Mouse (Mus musculus): ENCODE data around the gene Cyp46a1.
A peak's percentile ranks its signal among the peaks of the same experiment; 100 is the strongest.

Gene Cyp46a1

GRCm38 (mm10) chr12:108311741-108312290 is 22.4 kb upstream of the Cyp46a1 start:
- no peak for DNase-seq (ENCODE audit: low read depth, low spot score)

GRCm38 (mm10) chr12:108312432-108312851 is 21.7 kb upstream of the Cyp46a1 start:
- no peak for DNase-seq (ENCODE audit: low read depth, low spot score)

DNA sequence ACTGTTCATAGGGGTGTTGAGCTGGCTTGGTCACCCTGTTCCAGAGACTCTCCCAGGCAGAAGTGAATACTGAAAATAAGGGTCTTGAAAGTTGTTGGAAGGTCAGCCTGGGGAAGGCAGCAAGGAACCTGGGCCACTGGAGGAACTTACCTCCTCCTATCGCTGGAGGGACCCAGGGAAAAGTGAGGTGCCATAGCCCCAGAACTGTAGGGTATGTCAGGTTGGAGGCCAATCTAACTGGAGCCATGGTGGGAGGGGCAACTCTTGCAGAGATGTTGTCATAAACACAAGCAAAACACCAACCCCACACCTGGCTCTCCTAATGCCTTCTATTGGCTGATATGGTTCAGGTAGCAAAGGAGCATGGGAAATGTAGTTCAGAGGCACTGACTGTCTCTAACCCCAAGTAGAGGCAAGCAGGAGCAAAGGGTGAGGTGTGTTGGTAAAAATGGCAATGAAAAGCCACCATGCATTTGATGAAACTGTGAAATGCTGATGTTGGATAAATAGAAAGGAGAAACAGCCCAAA is 20.9 kb upstream of the Cyp46a1 start:
- DNase-seq (ENCODE audit: low read depth, low spot score), result no peak

- DNase-seq (ENCODE audit: low read depth, low spot score), result no peak
Observed at GRCm38 (mm10) chr12:108315818-108316217, 18.4 kb upstream of the Cyp46a1 start.

DNA sequence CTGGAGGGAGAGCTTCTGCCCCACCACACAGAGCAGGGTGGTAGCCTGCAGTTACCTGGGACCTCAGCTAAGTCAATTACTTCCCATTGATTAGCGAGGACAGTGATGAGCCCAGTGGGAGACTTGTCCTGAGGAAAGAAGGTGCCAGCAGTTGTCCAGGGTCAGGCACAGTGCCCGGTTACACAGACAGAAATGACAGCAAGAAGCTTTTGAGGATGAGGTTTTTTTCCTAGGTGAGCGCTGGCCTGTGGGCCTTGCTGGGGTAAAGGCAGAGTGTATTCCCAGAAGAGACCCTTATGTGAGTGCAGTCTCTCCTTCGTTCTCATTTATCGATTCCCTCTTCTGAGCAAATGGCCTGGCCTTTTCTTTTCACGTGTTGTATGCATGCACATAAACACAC is 17.5 kb upstream of the Cyp46a1 start:
- DNase-seq (ENCODE audit: low read depth, low spot score), result no peak

GRCm38 (mm10) chr12:108317201-108317738 is 16.9 kb upstream of the Cyp46a1 start:
- DNase-seq (ENCODE audit: low read depth, low spot score), result no peak

DNA sequence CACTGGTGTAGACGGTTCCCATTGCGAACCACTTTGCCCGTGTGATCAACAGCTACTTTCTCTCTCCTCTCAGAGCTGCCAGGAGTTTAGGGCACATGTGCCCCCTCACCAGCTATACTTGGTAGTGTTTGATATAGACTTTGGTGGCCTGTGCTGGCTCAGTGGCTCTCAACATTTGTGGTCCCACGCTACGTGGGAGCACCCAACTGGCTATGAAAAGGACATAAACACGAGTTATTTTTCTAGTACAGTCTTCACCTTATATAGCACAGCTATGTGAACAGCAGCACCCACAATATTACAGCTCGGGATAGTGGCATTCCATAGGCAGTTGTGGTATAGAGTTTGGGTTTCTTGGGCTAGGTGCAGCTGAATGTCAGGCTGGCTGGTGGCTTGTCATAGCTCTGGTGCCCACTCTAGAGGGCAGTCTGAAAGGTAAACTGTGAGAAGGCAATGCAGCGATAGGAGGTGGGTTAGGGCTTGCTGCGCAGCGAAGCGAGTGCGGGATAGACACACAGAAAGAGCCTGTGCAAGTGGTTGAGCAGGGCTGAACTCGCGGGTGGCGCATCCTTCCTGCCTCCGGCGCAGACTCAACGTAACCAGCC is 16.3 kb upstream of the Cyp46a1 start:
- DNase-seq (ENCODE audit: low read depth, low spot score), result no peak

- DNase-seq (ENCODE audit: low read depth, low spot score), result no peak
Observed at GRCm38 (mm10) chr12:108318499-108318898, 15.7 kb upstream of the Cyp46a1 start.

- DNase-seq (ENCODE audit: low read depth, low spot score), result no peak
Observed at GRCm38 (mm10) chr12:108320096-108320495, 14.1 kb upstream of the Cyp46a1 start.

DNA sequence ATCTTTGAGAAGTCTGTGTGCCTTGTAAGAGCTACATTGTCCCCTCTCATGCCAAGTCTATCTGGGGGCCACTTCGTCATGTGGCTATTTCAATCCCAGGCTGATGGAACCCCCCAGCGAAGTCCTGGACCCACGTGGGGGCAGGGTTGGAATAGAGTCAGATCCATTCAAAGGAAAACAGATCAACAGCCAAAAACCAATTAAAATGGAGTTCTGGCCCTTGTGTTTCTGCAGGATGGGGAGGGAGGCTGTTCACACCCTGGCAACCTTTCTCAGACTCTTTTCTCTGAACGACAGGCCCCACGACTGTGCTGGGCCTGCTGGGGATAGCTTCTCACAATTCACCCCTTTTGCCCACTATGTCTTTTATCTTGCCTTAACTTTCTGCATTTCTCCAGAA is 7.8 kb upstream of the Cyp46a1 start:
- no peak for DNase-seq (ENCODE audit: low read depth, low spot score)

GRCm38 (mm10) chr12:108327889-108328491 is 6.2 kb upstream of the Cyp46a1 start:
- no peak for DNase-seq (ENCODE audit: low read depth, low spot score)

DNA sequence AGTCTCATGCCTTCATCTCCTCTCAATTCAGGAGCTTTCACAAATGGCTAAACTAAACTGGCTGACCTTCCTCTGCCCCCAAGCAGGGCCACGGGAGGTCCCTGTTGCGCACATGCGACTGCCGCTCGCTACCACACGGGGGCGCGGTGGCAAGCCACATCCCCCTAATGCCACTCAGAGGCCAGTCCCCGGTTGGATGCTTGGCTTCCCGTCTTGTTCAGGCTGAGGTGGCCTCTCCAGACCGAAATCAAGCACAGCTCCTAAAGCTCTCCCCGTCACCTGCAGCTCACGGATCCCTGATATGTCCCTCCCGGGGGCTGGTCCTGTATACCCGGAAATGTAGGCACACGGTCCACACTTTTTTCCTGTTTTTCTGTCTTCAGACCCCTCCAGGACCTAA is 1.1 kb upstream of the Cyp46a1 start:
- peak; percentile 82 for DNase-seq (ENCODE audit: low read depth, low spot score)

DNA sequence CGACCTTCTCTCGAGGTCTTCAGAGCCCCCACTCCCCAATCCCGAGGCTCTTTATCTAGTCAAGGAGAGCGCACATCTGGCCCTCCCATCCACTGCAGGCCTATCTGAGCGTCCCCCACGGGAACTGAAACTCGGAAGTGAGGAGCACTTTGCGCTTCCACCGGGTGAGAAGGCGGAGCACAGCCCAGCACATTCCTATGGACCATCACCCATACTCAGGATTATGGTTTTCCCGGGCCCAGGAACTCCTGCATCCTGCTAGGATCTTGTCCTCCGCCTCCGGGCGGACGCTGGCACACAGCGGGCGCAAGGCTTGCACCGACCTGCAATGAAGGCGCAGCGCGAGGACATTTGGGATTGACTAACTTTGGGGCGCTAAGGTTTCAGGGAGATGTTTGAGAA is 699 bp upstream of the Cyp46a1 start:
- DNase-seq (ENCODE audit: low read depth, low spot score), result peak; percentile 48

GRCm38 (mm10) chr12:108334529-108334928 is 348 bp downstream of the Cyp46a1 start:
- DNase-seq (ENCODE audit: low read depth, low spot score), result no peak

DNA sequence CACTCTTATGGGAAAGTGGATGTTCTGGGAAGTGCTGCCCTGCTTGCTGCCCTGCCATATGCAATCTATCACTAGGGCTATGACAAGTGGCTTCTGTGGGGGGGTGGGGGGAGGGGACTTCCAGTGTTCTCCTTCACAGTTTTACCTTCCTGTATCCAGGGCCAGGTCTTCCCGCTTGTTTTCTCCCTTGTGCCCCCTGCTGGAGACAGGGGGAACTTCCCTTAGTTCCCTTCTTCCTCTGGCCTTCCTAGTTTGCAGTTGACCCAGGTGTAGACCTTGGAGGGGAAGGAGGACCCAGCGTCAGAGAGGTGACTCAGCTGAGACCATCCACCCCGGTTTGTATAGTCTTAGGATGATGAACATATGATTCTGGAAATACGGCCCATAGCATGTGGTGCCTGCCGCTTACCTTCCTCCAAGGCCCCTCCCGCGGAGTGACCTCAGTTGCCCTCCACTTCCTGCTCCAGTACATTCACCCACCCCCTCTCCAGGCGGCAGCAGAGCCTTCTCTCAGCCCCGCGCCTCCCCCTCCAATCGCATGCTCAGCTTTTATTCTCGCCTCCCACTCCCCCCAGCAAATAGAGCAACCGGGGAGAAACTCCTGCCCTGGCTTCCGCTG is 4.5 kb downstream of the Cyp46a1 start:
- DNase-seq (ENCODE audit: low read depth, low spot score), result peak; percentile 59

DNA sequence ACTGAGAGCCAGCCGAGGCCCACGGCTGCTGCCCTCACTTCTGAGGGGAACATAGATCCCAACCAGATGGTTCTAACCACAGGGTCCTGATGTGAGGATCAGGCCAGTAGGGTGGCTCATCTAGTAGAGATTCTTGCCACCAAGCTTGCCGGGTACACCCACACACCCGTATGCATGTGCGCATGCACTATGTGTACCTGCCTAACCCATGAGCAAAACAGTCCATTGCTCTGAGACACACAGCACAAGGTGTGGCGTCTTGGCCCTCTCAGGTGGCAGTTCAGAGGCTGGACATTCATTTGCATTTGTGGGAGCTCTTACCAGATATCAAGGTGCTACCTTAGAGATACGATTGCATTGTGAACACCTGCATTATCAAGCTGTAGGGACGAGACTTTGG is 14.0 kb downstream of the Cyp46a1 start:
- no peak for DNase-seq (ENCODE audit: low read depth, low spot score)

GRCm38 (mm10) chr12:108349026-108349425 is 14.8 kb downstream of the Cyp46a1 start:
- no peak for DNase-seq (ENCODE audit: low read depth, low spot score)

DNA sequence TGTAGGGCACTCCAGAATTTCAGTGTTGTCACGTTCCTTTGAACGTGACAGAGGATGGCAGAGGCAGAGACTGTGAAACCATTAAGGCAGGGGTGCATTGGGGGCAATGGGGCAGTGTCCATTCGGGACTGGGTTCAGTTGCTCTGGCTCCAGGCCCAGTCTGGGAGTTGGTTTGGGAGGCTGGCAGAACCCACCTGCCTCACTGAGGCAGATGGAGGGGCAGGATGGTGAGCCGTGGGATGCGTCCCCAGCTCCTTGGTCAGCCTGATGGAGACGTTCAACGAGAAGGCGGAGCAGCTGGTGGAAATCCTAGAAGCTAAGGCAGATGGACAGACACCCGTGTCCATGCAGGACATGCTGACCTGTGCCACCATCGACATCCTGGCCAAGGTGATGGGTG is 16.8 kb downstream of the Cyp46a1 start:
- no peak for DNase-seq (ENCODE audit: low read depth, low spot score)

DNA sequence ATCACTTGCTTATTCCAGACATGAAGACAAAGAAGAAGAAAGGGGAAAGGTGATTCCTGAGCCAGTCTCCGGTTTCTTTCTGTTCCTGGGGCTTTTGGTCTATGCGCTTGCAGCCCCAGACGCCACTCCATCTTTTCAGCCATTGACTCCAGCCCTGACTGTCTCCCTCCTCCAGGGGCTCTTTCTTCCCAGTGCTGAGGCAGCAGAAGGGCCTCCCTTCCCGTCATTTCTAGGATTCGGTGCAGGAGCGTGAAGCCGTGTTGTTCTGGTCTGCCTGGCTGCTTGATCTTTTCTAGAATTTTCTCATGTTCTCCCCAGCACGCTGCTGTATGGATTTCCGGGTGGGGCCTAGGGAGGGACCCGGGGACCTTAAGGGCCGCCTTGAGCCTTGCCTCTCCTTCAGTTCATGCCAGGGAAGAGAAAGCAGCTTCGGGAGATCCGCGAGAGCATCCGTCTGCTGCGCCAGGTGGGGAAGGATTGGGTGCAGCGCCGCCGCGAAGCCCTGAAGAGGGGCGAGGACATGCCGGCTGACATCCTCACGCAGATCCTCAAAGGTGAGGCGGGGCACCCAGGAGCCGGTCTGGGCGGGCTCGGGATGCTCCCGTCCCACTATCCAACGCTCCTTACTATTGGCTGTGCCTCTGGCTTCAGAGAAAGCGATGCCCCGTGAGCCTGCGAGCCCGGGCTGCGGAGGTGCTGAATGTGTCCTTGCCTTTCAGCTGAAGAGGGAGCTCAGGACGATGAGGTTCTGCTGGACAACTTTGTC is 18.4 kb downstream of the Cyp46a1 start:
- DNase-seq (ENCODE audit: low read depth, low spot score), result no peak

- DNase-seq (ENCODE audit: low read depth, low spot score), result no peak
Observed at GRCm38 (mm10) chr12:108354284-108354683, 20.1 kb downstream of the Cyp46a1 start.

DNA sequence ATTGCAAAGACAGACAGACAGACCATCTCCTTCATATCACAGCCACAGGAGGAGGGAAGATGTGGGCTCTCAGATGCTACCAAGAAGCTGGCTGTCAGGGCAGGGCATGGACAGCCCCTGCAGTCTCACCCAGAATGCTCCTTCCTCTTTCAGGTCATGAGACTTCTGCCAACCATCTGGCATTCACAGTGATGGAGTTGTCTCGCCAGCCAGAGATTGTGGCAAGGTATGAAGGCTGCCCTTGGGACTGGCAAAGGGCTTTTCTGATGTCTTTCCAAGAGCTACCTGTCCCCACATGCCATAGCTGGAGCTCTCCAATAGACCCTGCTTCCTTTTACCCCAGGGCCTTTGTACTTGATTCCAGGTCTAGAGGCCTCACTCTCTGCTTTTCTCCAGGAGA is 21.1 kb downstream of the Cyp46a1 start:
- DNase-seq (ENCODE audit: low read depth, low spot score), result no peak

GRCm38 (mm10) chr12:108355986-108356385 is 21.8 kb downstream of the Cyp46a1 start:
- no peak for DNase-seq (ENCODE audit: low read depth, low spot score)
